Mouse (Mus musculus): ENCODE measurements around the gene Tbx15.

GRCm38 (mm10) chr3:99208416-99208815 is 31.8 kb upstream of the Tbx15 start:
- TF ChIP-seq CTCF (conservative IDR thresholded peaks at IDR 0.05; ENCODE audit: low read length), result no peak
- no peak for TF ChIP-seq NANOG (IDR thresholded peaks at IDR 0.05; ENCODE audit: borderline replicate concordance, low read length)
